Mouse (Mus musculus): ENCODE results near the gene Traf3.

DNA sequence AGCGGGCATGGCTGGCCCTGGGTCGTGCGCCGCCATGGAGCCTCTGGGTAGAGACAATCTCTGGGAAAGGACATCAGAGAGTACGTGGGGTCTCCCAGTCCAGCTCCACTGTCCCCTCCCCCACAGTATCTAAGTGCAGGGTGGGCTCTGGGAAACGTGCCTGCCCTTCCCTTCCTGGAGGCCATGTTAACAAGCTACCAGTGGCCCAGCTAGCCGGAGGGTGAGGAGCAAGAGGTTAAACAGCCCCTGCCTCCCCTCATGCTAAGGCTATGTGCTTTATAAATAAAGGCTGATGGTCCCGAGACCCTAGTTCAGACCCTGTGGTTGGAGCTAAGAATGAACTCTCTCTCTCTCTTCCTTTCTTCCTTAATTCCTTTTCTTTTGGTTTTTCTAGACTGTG lies 105.8 kb downstream of the Traf3 start:
- TF ChIP-seq POLR2A (IDR thresholded peaks at IDR 0.05; ENCODE audit: low read depth, low read length), result no peak
- TF ChIP-seq CTCF (IDR thresholded peaks at IDR 0.05; ENCODE audit: extremely low read depth, insufficient read depth, insufficient read length, insufficient replicate concordance), result no peak

Measured in spleen, adult 2 months (tissue).